Mouse (Mus musculus): ENCODE results near the gene Gif. TPM values are rescaled to one million over a fixed set of nuclear protein-coding genes. Genes with fewer than 3 reads are reported as not detected.

Gif gene
- polyA plus RNA-seq, 1 experiment from 2014 or later, result not detected

GRCm38 (mm10) chr19:11810856-11811255, 63.5 kb downstream of the Gif start:
- 85% methylated on average over 1 of the region's 1 CpGs for WGBS
- H3K27ac ChIP-seq (ENCODE audit: low read length), result peak overlapping the region; percentile 50; the same call in 1 of the 2 replicates
- no peaks in the 10 kb centered on the region for H3K27me3 ChIP-seq (ENCODE audit: insufficient read depth, low read length)
- no peak overlapping the region for H3K4me3 ChIP-seq (ENCODE audit: low read length)
- H3K4me1 ChIP-seq (ENCODE audit: insufficient read depth, low read length), result peaks cover 47% of the 10 kb centered on the region
- no peak overlapping the region for H3K4me2 ChIP-seq (replicated peaks; ENCODE audit: low read depth, low read length)
- no peak overlapping the region for H3K9ac ChIP-seq (replicated peaks; ENCODE audit: low read length)
- no peak for ATAC-seq (ENCODE audit: low FRiP score, low TSS enrichment)
- no peaks in the 10 kb centered on the region for H3K36me3 ChIP-seq (ENCODE audit: insufficient read depth, low read length)
- H3K9me3 ChIP-seq (ENCODE audit: low read length), result no peaks in the 10 kb centered on the region

GRCm38 (mm10) chr19:11811688-11812365, 64.5 kb downstream of the Gif start:
- peaks cover 50% of the 10 kb centered on the region for H3K4me1 ChIP-seq (ENCODE audit: insufficient read depth, low read length)
- no peaks in the 10 kb centered on the region for H3K27me3 ChIP-seq (ENCODE audit: insufficient read depth, low read length)
- peak; percentile 92 for ATAC-seq (ENCODE audit: low FRiP score, low TSS enrichment)
- 0 out of 2 replicates have a peak overlapping the region, but pooled peaks have one; percentile 6 for H3K4me2 ChIP-seq (replicated peaks; ENCODE audit: low read depth, low read length)
- WGBS, result 42% methylated on average over 5 of the region's 5 CpGs
- no peaks in the 10 kb centered on the region for H3K36me3 ChIP-seq (ENCODE audit: insufficient read depth, low read length)
- H3K9me3 ChIP-seq (ENCODE audit: low read length), result no peaks in the 10 kb centered on the region
- H3K4me3 ChIP-seq (ENCODE audit: low read length), result no peak overlapping the region
- H3K9ac ChIP-seq (replicated peaks; ENCODE audit: low read length), result no peak overlapping the region
- H3K27ac ChIP-seq (ENCODE audit: low read length), result peak overlapping the region; percentile 68

Other genes starting within 250 kb of the Gif start
- 3.2 and 4.1 TPM in 2 replicates for gene Ms4a6b, start 231.0 kb upstream of the Gif start, polyA plus RNA-seq (2015; fragmentation: Nextera tagmentation; extraction: Ambion mirVana)
- gene Ms4a4d, start 210.8 kb upstream of the Gif start, polyA plus RNA-seq (2015; fragmentation: Nextera tagmentation; extraction: Ambion mirVana), result 0.17 and 0.19 TPM in 2 replicates
- gene Ms4a6d, start 142.7 kb upstream of the Gif start, polyA plus RNA-seq (2015; fragmentation: Nextera tagmentation; extraction: Ambion mirVana), result 1.7 and 2.6 TPM in 2 replicates
- gene Ms4a2, start 123.8 kb upstream of the Gif start, polyA plus RNA-seq (2015; fragmentation: Nextera tagmentation; extraction: Ambion mirVana), result 2.6 and 3.0 TPM in 2 replicates
- gene Ms4a3, start 106.7 kb upstream of the Gif start, polyA plus RNA-seq (2015; fragmentation: Nextera tagmentation; extraction: Ambion mirVana), result not detected in 2 replicates
- gene Oosp2, start 87.0 kb upstream of the Gif start, polyA plus RNA-seq (2015; fragmentation: Nextera tagmentation; extraction: Ambion mirVana), result not detected in 2 replicates
- gene Oosp1, start 56.4 kb upstream of the Gif start, polyA plus RNA-seq (2015; fragmentation: Nextera tagmentation; extraction: Ambion mirVana), result not detected in 2 replicates
- gene Oosp3, start 50.5 kb upstream of the Gif start, polyA plus RNA-seq (2015; fragmentation: Nextera tagmentation; extraction: Ambion mirVana), result not detected in 2 replicates
- gene Mrpl16, start 22.8 kb downstream of the Gif start, polyA plus RNA-seq (2015; fragmentation: Nextera tagmentation; extraction: Ambion mirVana), result 49.2 and 54.4 TPM in 2 replicates
- gene Stx3, start 71.8 kb downstream of the Gif start, polyA plus RNA-seq (2015; fragmentation: Nextera tagmentation; extraction: Ambion mirVana), result 25.5 and 26.5 TPM in 2 replicates
- gene Olfr1417, start 91.7 kb downstream of the Gif start, polyA plus RNA-seq (2015; fragmentation: Nextera tagmentation; extraction: Ambion mirVana), result 0.16 TPM in 1 of 2 replicates, not detected in the other
- not detected in 2 replicates for gene Olfr1418, start 113.5 kb downstream of the Gif start, polyA plus RNA-seq (2015; fragmentation: Nextera tagmentation; extraction: Ambion mirVana)
- not detected in 2 replicates for gene Olfr1419, start 127.6 kb downstream of the Gif start, polyA plus RNA-seq (2015; fragmentation: Nextera tagmentation; extraction: Ambion mirVana)
- gene Olfr1420, start 139.0 kb downstream of the Gif start, polyA plus RNA-seq (2015; fragmentation: Nextera tagmentation; extraction: Ambion mirVana), result not detected in 2 replicates
- gene Patl1, start 164.8 kb downstream of the Gif start, polyA plus RNA-seq (2015; fragmentation: Nextera tagmentation; extraction: Ambion mirVana), result 20.0 and 22.5 TPM in 2 replicates
- gene Osbp, start 218.4 kb downstream of the Gif start, polyA plus RNA-seq (2015; fragmentation: Nextera tagmentation; extraction: Ambion mirVana), result 4.1 and 4.2 TPM in 2 replicates